Mouse (Mus musculus) gastrocnemius, postnatal 10 days (tissue): ENCODE measurements around the gene Klf7. TPM values are rescaled to one million over a fixed set of nuclear protein-coding genes. Genes with fewer than 3 reads are reported as not detected.

Source experiments
- microRNA-seq, 2 experiments: library from miRNA; unstranded; fragments of <30 nt; microRNA quantifications; one replicate each; pipeline ENCODE4 v1.2.0; 2021
- total RNA-seq, 2 experiments: library from RNA; stranded (reverse); gene quantifications; 2 replicates each; pipeline ENCODE4 v1.2.3; 2021

The Klf7 gene
- total RNA-seq, 2 experiments from 2014 or later: 13.6 to 17.3 TPM

Small RNAs within 50 kb of the gene (microRNA-seq; reads per million reads assigned to microRNA genes)
- gene Mir6899: 0 reads per million in 2 experiments
